Mouse (Mus musculus) limb, embryonic 14.5 days (tissue): ENCODE measurements around the gene Nup50. TPM values are rescaled to one million over a fixed set of nuclear protein-coding genes. Genes with fewer than 3 reads are reported as not detected.
A peak's percentile ranks its signal among the peaks of the same experiment; 100 is the strongest.

Source experiments
- ATAC-seq: fragments of 200-750 bp; cut with Nextera tagmentation; 2 replicates; pipeline ENCODE4 v1.8.0; 2017; ENCODE audit warnings: low read depth, moderate number of reproducible peaks, moderate TSS enrichment; ENCODE audit not compliant: low FRiP score
- DNase-seq: peaks from one replicate; pipeline ENCODE4 v3.0.0-alpha.2; 2015; ENCODE audit warnings: low spot score
- H3K27ac ChIP-seq: fragments of 300-500 bp; sonication (generic); replicated peaks from 2 replicates; pipeline ENCODE4 v1.5.1; 2014; ENCODE audit warnings: low read depth, mild to moderate bottlenecking, low read length, moderate library complexity, mixed read lengths
- H3K27me3 ChIP-seq: fragments of 300-500 bp; sonication (generic); 2 replicates; pipeline ENCODE4 v1.6.1; 2014; ENCODE audit warnings: low read length, mixed read lengths; ENCODE audit not compliant: control insufficient read depth, insufficient read depth
- H3K36me3 ChIP-seq: fragments of 300-500 bp; sonication (generic); 2 replicates; pipeline ENCODE4 v1.6.1; 2014; ENCODE audit warnings: mild to moderate bottlenecking, low read length, moderate library complexity, mixed read lengths; ENCODE audit not compliant: control insufficient read depth, insufficient read depth
- H3K4me1 ChIP-seq: fragments of 300-500 bp; sonication (generic); 2 replicates; pipeline ENCODE4 v1.6.1; 2014; ENCODE audit warnings: antibody characterized with exemption, low read length, mixed read lengths; ENCODE audit not compliant: control insufficient read depth, insufficient read depth
- H3K4me2 ChIP-seq: fragments of 300-500 bp; sonication (generic); replicated peaks from 2 replicates; pipeline ENCODE4 v1.6.1; 2014; ENCODE audit warnings: low read depth, mild to moderate bottlenecking, low read length, moderate library complexity; ENCODE audit not compliant: severe bottlenecking
- H3K4me3 ChIP-seq: fragments of 300-500 bp; sonication (generic); replicated peaks from 2 replicates; pipeline ENCODE4 v1.5.1; 2014; ENCODE audit warnings: low read length
- H3K9ac ChIP-seq: fragments of 300-500 bp; sonication (generic); 2 replicates; pipeline ENCODE4 v1.6.1; 2014; ENCODE audit warnings: mild to moderate bottlenecking, low read depth, low read length, moderate library complexity; ENCODE audit not compliant: severe bottlenecking
- H3K9me3 ChIP-seq: fragments of 300-500 bp; sonication (generic); 2 replicates; pipeline ENCODE4 v1.6.1; 2016; ENCODE audit warnings: low read length; ENCODE audit not compliant: control insufficient read depth
- POLR2A ChIP-seq: fragments of 200-500 bp; IDR thresholded peaks from 2 replicates; pipeline ENCODE4 v1.8.0; 2012; ENCODE audit warnings: inconsistent platforms, mild to moderate bottlenecking, moderate library complexity, borderline replicate concordance; ENCODE audit not compliant: insufficient read depth, insufficient read length; ENCODE audit errors: extremely low read depth
- WGBS: fragments of 180-500 bp; shearing (Covaris S2); extraction: QIAGEN DNeasy Blood & Tissue Kit; methylation state at CpG from one replicate; pipeline ENCODE4 v1.1.7; 2014; 5-methylcytosine and 5-hydroxymethylcytosine counted together
- polyA plus RNA-seq, 2 experiments: library from polyadenylated mRNA; depleted of rRNA in 1 of 2; stranded (reverse) in 1 of 2; unstranded in 1 of 2; fragments of >200 nt; fragmentation: Nextera tagmentation in 1 of 2; extraction: Ambion mirVana in 1 of 2; gene quantifications; 2 replicates each; pipeline versions ENCODE4 v1.2.1 to v1.2.3; 2012 to 2014

Nup50 gene
- polyA plus RNA-seq, 2 experiments: 19.7 to 29.1 TPM

DNA sequence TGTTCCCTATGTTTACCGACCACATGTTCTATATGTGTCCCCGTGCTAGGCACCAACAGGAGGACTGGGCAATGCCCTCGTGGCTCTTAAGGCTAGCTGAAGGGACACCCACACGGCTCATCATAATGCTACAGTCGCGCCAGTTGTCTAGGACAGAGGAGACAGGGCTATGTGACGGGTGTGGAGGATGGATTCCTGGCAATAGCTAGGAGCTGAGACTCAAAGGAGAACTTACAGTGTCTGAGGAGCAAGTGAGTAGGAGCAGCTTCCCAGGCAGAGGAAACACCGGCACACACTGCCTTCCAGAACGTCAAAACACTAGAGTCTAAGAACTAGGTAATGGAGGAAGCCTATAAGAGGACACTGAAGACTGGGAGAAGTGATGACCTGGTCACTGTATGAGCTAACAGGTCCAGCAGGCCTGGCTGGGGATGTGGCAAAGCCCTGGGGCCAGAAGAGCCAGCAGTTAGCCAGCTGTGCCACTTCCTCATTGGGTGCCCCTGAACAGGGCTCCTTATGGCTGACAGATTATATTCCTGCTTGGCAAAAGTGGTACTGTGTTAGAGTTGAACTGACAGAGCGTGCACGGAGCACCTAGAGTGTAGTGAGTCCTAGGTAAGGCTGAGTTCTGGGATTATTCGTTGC is 62.4 kb downstream of the Nup50 start:
- H3K4me2 ChIP-seq: no peak overlapping the region
- 85% methylated on average over 12 of the region's 12 CpGs for WGBS
- H3K9me3 ChIP-seq: no peaks in the 10 kb centered on the region
- peaks cover 17% of the 10 kb centered on the region for H3K4me1 ChIP-seq
- H3K27ac ChIP-seq: no peak overlapping the region
- no peak overlapping the region for H3K4me3 ChIP-seq
- ATAC-seq: no peak
- H3K36me3 ChIP-seq: 0 out of 2 replicates have a peak, but pooled peaks cover 3% of the 10 kb centered on the region
- no peak for DNase-seq
- TF ChIP-seq POLR2A: no peak
- H3K27me3 ChIP-seq: no peaks in the 10 kb centered on the region
- H3K9ac ChIP-seq: no peak overlapping the region

DNA sequence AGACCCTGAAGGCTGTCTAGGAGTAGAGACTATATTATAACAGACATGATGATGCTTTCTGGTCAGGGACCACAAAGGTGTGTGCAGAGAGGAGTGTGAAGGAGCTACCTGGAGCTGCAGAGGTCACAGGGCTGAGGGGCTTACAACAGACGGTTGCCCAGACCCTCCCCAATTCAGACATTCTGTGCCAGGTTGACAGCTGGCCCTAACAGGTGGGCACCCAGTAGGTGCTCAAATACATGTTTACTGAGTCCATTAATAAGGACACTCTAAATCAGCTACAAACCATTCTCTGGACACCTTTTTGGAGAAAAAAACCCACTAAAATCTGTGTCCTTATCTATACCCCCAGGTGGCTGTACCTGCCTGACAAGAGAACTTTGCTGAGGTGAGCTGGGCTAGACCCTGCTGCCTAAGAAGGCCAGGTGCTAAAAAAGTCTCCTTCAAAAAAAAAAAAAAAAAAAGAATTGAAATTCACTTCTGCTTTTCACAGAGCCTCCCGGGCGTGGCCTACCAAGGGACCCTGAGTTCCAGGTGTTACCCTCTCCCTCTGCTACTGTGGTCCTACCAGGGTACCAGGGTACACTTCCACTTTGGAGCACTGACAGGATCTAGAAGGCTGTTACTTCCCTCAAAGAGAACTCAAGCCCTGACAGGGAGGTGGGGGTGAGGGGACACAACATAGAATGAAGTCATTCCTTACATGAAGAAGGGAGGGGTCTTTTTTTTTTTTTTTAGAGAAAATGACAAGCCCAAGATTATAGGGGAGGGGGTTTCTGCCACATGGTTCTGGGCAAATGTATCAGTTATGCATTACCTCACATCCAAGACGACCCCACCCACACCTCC is 63.2 kb downstream of the Nup50 start:
- no peak for ATAC-seq
- no peaks in the 10 kb centered on the region for H3K27me3 ChIP-seq
- WGBS: 61% methylated on average over 4 of the region's 4 CpGs
- no peak overlapping the region for H3K27ac ChIP-seq
- H3K9me3 ChIP-seq: no peaks in the 10 kb centered on the region
- TF ChIP-seq POLR2A: no peak
- H3K9ac ChIP-seq: peak overlapping the region; percentile 86
- no peak for DNase-seq
- H3K36me3 ChIP-seq: 0 out of 2 replicates have a peak, but pooled peaks cover 3% of the 10 kb centered on the region
- peak overlapping the region; percentile 75 for H3K4me3 ChIP-seq
- H3K4me2 ChIP-seq: peak overlapping the region; percentile 86
- H3K4me1 ChIP-seq: peaks cover 17% of the 10 kb centered on the region

DNA sequence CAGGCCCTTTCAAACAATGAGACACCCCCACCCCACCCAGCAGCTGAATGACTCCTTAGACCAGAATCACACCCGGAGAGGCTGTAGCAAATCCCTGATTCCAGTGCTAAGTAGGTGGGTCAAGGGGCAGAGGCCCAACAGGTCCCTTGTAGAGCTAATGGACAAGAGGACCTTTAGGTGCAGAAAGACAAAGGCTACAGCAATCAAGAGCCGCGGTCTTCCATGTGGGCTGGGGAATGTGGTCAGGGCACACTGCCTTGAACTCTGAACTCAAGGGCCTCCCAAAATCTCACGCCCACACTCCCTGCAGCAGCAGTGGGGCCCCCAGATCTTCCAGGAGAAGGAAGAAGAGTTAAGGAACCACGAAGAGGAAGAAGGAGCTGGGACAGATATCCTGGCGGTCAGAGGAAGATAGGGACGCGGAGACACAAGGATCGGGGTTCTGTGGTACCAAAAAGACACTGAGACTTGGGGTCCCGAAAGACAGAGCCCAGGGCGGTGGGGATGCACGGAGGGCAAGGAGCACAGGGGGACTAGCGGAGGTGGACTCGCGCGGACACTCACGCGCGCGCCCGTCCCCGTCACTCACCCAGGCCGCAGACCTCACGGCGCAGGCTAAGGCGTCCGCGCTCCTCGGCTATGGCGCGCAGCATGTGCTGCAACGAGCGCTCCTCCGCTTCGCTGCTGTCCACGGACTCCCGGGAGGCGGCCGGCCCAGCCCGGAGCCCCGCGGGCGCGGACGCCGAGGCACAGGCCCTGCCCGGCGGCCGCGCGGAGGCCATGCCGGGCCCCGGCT is 64.0 kb downstream of the Nup50 start:
- no peak for TF ChIP-seq POLR2A
- Histone ChIP-seq H3K9me3 (no peaks in the 10 kb centered on the region), H3K36me3 (0 out of 2 replicates have a peak, but pooled peaks cover 3% of the 10 kb centered on the region), H3K4me2 (peak overlapping the region; percentile 86), H3K27me3 (no peaks in the 10 kb centered on the region), H3K4me3 (peak overlapping the region; percentile 75), H3K9ac (peak overlapping the region; percentile 86), H3K27ac (peak overlapping the region; percentile 55; the same call in 1 of the 2 replicates), H3K4me1 (peaks cover 17% of the 10 kb centered on the region)
- 3% methylated on average over 33 of the region's 53 CpGs for WGBS
- ATAC-seq: peak; percentile 45
- no peak for DNase-seq

DNA sequence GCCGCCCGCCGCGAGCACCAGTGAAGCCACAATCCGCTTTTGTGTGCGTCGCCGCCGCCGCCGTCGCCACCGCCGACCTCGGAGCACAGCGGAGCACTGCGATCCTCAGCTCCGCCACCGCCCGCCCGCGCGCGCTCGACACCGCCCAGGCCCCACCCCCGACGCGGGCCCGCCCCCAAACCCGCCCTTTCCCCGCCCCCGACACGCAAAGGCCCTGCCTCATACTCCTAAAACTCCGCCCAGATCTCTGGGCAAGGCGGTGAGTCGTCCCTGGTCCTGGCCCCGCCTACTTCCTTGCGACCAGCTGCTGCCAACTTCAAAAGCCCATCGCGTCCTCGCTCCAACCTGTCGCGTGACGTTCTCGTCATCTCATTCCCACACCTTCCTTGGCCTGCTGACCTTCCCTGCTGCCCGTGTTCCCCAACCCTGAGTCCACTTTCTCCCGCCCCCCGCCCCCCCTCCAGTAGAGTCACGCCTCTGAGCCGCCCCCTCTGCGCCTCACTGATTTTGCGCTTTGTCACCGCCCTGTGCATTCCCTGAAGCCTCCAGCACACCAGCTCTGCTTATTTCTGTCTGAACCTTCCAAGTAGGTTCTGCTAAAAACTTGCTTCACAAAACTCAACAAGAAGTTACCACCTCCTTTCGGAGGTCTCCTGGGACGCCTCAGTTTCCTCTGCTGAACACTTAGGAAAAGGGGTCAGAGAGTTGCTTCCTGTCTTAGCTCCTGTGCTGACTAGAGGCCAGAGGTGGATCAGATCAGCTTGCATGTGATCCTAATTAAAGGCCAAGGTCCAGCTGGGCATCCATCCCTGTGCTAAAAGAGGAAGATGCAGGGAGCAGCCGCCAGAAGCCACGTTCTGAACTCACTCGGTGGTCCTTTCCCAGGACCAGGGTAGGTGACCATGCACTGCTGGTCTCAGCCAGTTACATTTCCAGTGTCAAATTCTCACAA is 64.9 kb downstream of the Nup50 start, which contains the start of gene 5031439G07Rik:
TSS of gene 5031439G07Rik (minus strand) at position 678 of the 952 bp plus-strand sequence.
- Histone ChIP-seq H3K27ac (peak within 1 kb of the TSS; percentile 55; the same call in 1 of the 2 replicates), H3K36me3 (0 out of 2 replicates have a peak, but pooled peaks cover 3% of the 10 kb centered on the region), H3K9me3 (no peaks in the 10 kb centered on the region), H3K9ac (peak within 1 kb of the TSS; percentile 86), H3K4me1 (peaks cover 17% of the 10 kb centered on the region), H3K4me3 (peak within 1 kb of the TSS; percentile 75), H3K27me3 (no peaks in the 10 kb centered on the region), H3K4me2 (peak within 1 kb of the TSS; percentile 86)
- WGBS: 2% methylated on average over 23 of the region's 59 CpGs
- peak; percentile 97 for DNase-seq
- 0 out of 2 replicates have a peak, but pooled peaks have one; percentile 14 for TF ChIP-seq POLR2A
- peak; percentile 93 for ATAC-seq
